Mouse (Mus musculus) embryonic facial prominence, embryonic 15.5 days (tissue): ENCODE data around the gene Tapbpl. TPM values are rescaled to one million over a fixed set of nuclear protein-coding genes. Genes with fewer than 3 reads are reported as not detected.

ENCODE experiments used
- ATAC-seq: fragments of 200-750 bp; cut with Nextera tagmentation; 2 replicates; pipeline ENCODE4 v1.8.0; 2017; ENCODE audit warnings: low read depth, moderate TSS enrichment; ENCODE audit not compliant: insufficient number of reproducible peaks, low FRiP score, low TSS enrichment
- H3K27ac ChIP-seq: fragments of 300-500 bp; sonication (generic); replicated peaks from 2 replicates; pipeline ENCODE4 v1.5.1; 2015; ENCODE audit warnings: mild to moderate bottlenecking, inconsistent platforms
- H3K27me3 ChIP-seq: fragments of 300-500 bp; sonication (generic); 2 replicates; pipeline ENCODE4 v1.6.1; 2015; ENCODE audit warnings: inconsistent platforms
- H3K36me3 ChIP-seq: fragments of 300-500 bp; sonication (generic); 2 replicates; pipeline ENCODE4 v1.6.1; 2015; ENCODE audit warnings: mild to moderate bottlenecking, inconsistent platforms
- H3K4me1 ChIP-seq: fragments of 300-500 bp; sonication (generic); 2 replicates; pipeline ENCODE4 v1.6.1; 2015; ENCODE audit warnings: inconsistent platforms
- H3K4me2 ChIP-seq: fragments of 300-500 bp; sonication (generic); replicated peaks from 2 replicates; pipeline ENCODE4 v1.6.1; 2015; ENCODE audit warnings: mild to moderate bottlenecking, inconsistent platforms
- H3K4me3 ChIP-seq: fragments of 300-500 bp; sonication (generic); replicated peaks from 2 replicates; pipeline ENCODE4 v1.5.1; 2015; ENCODE audit warnings: mild to moderate bottlenecking, inconsistent platforms
- H3K9ac ChIP-seq: fragments of 300-500 bp; sonication (generic); 2 replicates; pipeline ENCODE4 v1.6.1; 2015; ENCODE audit warnings: inconsistent platforms
- H3K9me3 ChIP-seq: fragments of 300-500 bp; sonication (generic); replicated peaks from 2 replicates; pipeline ENCODE4 v1.6.1; 2016; ENCODE audit warnings: inconsistent platforms
- WGBS: fragments of 180-500 bp; shearing (Covaris S2); methylation state at CpG from one replicate; pipeline ENCODE4 v1.1.7; 2015; 5-methylcytosine and 5-hydroxymethylcytosine counted together
- polyA plus RNA-seq: library from polyadenylated mRNA; unstranded; fragments of >200 nt; fragmentation: Nextera tagmentation; extraction: Ambion mirVana; gene quantifications from 2 replicates; pipeline ENCODE4 v1.2.1, GENCODE M21; 2015

The Tapbpl gene
- polyA plus RNA-seq, 1 experiment from 2014 or later, result 5.2 TPM

GRCm38 (mm10) chr6:125264219-125264618 is 32.6 kb upstream of the Tapbpl start:
- H3K36me3 ChIP-seq, result no peaks in the 10 kb centered on the region
- WGBS, result 84% methylated on average over 9 of the region's 9 CpGs
- no peak overlapping the region for H3K9ac ChIP-seq
- no peak for ATAC-seq
- no peak overlapping the region for H3K4me3 ChIP-seq
- no peak overlapping the region for H3K27ac ChIP-seq
- no peak overlapping the region for H3K4me2 ChIP-seq
- no peaks in the 10 kb centered on the region for H3K27me3 ChIP-seq
- no peaks in the 10 kb centered on the region for H3K4me1 ChIP-seq
- no peaks in the 10 kb centered on the region for H3K9me3 ChIP-seq

GRCm38 (mm10) chr6:125260006-125260555 is 28.4 kb upstream of the Tapbpl start:
- H3K4me1 ChIP-seq, result no peaks in the 10 kb centered on the region
- H3K4me2 ChIP-seq, result no peak overlapping the region
- H3K36me3 ChIP-seq, result no peaks in the 10 kb centered on the region
- H3K4me3 ChIP-seq, result no peak overlapping the region
- H3K27me3 ChIP-seq, result no peaks in the 10 kb centered on the region
- WGBS, result 82% methylated on average over 10 of the region's 10 CpGs
- H3K9ac ChIP-seq, result no peak overlapping the region
- H3K27ac ChIP-seq, result no peak overlapping the region
- H3K9me3 ChIP-seq, result no peaks in the 10 kb centered on the region
- no peak for ATAC-seq

- WGBS, result 82% methylated on average over 8 of the region's 8 CpGs
- no peak overlapping the region for H3K9ac ChIP-seq
- ATAC-seq, result no peak
Measured at GRCm38 (mm10) chr6:125256222-125256966, 24.7 kb upstream of the Tapbpl start.

GRCm38 (mm10) chr6:125255516-125256044 is 23.9 kb upstream of the Tapbpl start:
- Histone ChIP-seq H3K9me3 (no peaks in the 10 kb centered on the region), H3K4me3 (no peak overlapping the region), H3K27ac (no peak overlapping the region), H3K4me2 (no peak overlapping the region), H3K4me1 (no peaks in the 10 kb centered on the region), H3K36me3 (no peaks in the 10 kb centered on the region), H3K9ac (no peak overlapping the region), H3K27me3 (no peaks in the 10 kb centered on the region)
- WGBS, result 77% methylated on average over 7 of the region's 7 CpGs
- no peak for ATAC-seq

More at GRCm38 (mm10) chr6:125256222-125256966, 24.7 kb upstream of the Tapbpl start:
- H3K27ac ChIP-seq, result no peak overlapping the region
- H3K4me1 ChIP-seq, result no peaks in the 10 kb centered on the region
- H3K9me3 ChIP-seq, result no peaks in the 10 kb centered on the region
- no peak overlapping the region for H3K4me3 ChIP-seq
- H3K36me3 ChIP-seq, result no peaks in the 10 kb centered on the region
- H3K27me3 ChIP-seq, result no peaks in the 10 kb centered on the region
- H3K4me2 ChIP-seq, result no peak overlapping the region

GRCm38 (mm10) chr6:125253863-125254715 is 22.4 kb upstream of the Tapbpl start:
- no peak overlapping the region for H3K27ac ChIP-seq
- H3K4me2 ChIP-seq, result no peak overlapping the region
- no peaks in the 10 kb centered on the region for H3K36me3 ChIP-seq
- no peaks in the 10 kb centered on the region for H3K4me1 ChIP-seq
- ATAC-seq, result no peak
- 75% methylated on average over 14 of the region's 14 CpGs for WGBS
- H3K9me3 ChIP-seq, result no peaks in the 10 kb centered on the region
- H3K27me3 ChIP-seq, result no peaks in the 10 kb centered on the region
- no peak overlapping the region for H3K9ac ChIP-seq
- no peak overlapping the region for H3K4me3 ChIP-seq

GRCm38 (mm10) chr6:125252711-125253110 is 21.1 kb upstream of the Tapbpl start:
- 87% methylated on average over 8 of the region's 8 CpGs for WGBS
- Histone ChIP-seq H3K9me3 (no peaks in the 10 kb centered on the region), H3K4me2 (no peak overlapping the region), H3K27ac (no peak overlapping the region), H3K4me3 (no peak overlapping the region), H3K9ac (no peak overlapping the region), H3K36me3 (no peaks in the 10 kb centered on the region), H3K27me3 (no peaks in the 10 kb centered on the region), H3K4me1 (no peaks in the 10 kb centered on the region)
- no peak for ATAC-seq

- Histone ChIP-seq H3K4me3 (no peak overlapping the region), H3K27me3 (no peaks in the 10 kb centered on the region), H3K36me3 (no peaks in the 10 kb centered on the region), H3K9me3 (no peaks in the 10 kb centered on the region), H3K4me1 (no peaks in the 10 kb centered on the region), H3K4me2 (no peak overlapping the region), H3K9ac (no peak overlapping the region), H3K27ac (no peak overlapping the region)
- no peak for ATAC-seq
- WGBS, result 77% methylated on average over 3 of the region's 3 CpGs
Measured at GRCm38 (mm10) chr6:125252285-125252684, 20.6 kb upstream of the Tapbpl start.

- Histone ChIP-seq H3K4me3 (no peak overlapping the region), H3K9ac (no peak overlapping the region), H3K4me2 (no peak overlapping the region), H3K27ac (no peak overlapping the region), H3K27me3 (no peaks in the 10 kb centered on the region), H3K9me3 (no peaks in the 10 kb centered on the region), H3K4me1 (no peaks in the 10 kb centered on the region), H3K36me3 (no peaks in the 10 kb centered on the region)
- no peak for ATAC-seq
- WGBS, result 11% methylated on average over 1 of the region's 1 CpGs
Measured at GRCm38 (mm10) chr6:125244551-125244950, 12.9 kb upstream of the Tapbpl start.

- Histone ChIP-seq H3K27me3 (no peaks in the 10 kb centered on the region), H3K4me1 (no peaks in the 10 kb centered on the region), H3K36me3 (no peaks in the 10 kb centered on the region), H3K9me3 (no peaks in the 10 kb centered on the region), H3K9ac (no peak overlapping the region), H3K4me2 (no peak overlapping the region), H3K27ac (no peak overlapping the region), H3K4me3 (no peak overlapping the region)
- WGBS, result 75% methylated on average over 8 of the region's 8 CpGs
- ATAC-seq, result no peak
Measured at GRCm38 (mm10) chr6:125241566-125241965, 9.9 kb upstream of the Tapbpl start.

- Histone ChIP-seq H3K27ac (no peak overlapping the region), H3K9ac (no peak overlapping the region), H3K9me3 (no peaks in the 10 kb centered on the region), H3K4me2 (no peak overlapping the region), H3K27me3 (no peaks in the 10 kb centered on the region), H3K36me3 (no peaks in the 10 kb centered on the region), H3K4me1 (no peaks in the 10 kb centered on the region), H3K4me3 (no peak overlapping the region)
- ATAC-seq, result no peak
- whole genome bisulfite sequencing, result 83% methylated on average over 5 of the region's 5 CpGs
Measured at GRCm38 (mm10) chr6:125240617-125241016, 9.0 kb upstream of the Tapbpl start.

GRCm38 (mm10) chr6:125239547-125239946 is 7.9 kb upstream of the Tapbpl start:
- H3K4me1 ChIP-seq, result 0 out of 2 replicates have a peak, but pooled peaks cover under 1% of the 10 kb centered on the region
- 87% methylated on average over 5 of the region's 5 CpGs for WGBS
- no peaks in the 10 kb centered on the region for H3K36me3 ChIP-seq
- H3K4me2 ChIP-seq, result no peak overlapping the region
- H3K27ac ChIP-seq, result no peak overlapping the region
- H3K27me3 ChIP-seq, result no peaks in the 10 kb centered on the region
- H3K9ac ChIP-seq, result no peak overlapping the region
- no peak overlapping the region for H3K4me3 ChIP-seq
- ATAC-seq, result no peak
- H3K9me3 ChIP-seq, result no peaks in the 10 kb centered on the region
